Mouse (Mus musculus) kidney, adult 8-10 months (tissue): Measurements from ENCODE around the gene Timm10.
A peak's percentile ranks its signal among the peaks of the same experiment; 100 is the strongest.

Source experiments
- DNase-seq, 2 experiments: peaks; one replicate each; pipeline ENCODE4 v3.0.0; 2022

Timm10 gene

GRCm38 (mm10) chr2:84822552-84822951 is 4.2 kb upstream of the Timm10 start, which contains the start of gene Smtnl1:
Gene Smtnl1, minus strand, starts transcription at chr2:84822652.
- DNase-seq, result no peak

DNA sequence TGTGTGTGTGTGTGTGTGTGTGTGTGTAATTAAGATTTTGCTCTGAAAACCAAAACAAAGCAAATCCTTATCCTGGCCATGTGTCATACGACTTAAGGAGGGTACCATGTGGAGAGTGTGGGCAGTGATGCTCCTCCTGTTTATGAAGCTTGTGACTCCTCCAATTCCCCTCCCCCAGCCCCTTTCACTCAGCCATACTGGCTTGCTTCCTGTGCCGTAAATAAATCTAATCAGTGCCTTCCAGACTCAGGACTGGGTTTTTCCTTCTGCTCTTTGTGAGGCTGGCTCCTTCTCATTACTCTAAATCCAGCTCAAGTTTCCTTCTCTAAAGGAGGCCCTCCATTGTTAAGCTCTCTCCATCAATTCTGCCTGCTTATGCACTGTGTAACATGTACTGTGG is 3.6 kb upstream of the Timm10 start:
- DNase-seq, result no peak

DNA sequence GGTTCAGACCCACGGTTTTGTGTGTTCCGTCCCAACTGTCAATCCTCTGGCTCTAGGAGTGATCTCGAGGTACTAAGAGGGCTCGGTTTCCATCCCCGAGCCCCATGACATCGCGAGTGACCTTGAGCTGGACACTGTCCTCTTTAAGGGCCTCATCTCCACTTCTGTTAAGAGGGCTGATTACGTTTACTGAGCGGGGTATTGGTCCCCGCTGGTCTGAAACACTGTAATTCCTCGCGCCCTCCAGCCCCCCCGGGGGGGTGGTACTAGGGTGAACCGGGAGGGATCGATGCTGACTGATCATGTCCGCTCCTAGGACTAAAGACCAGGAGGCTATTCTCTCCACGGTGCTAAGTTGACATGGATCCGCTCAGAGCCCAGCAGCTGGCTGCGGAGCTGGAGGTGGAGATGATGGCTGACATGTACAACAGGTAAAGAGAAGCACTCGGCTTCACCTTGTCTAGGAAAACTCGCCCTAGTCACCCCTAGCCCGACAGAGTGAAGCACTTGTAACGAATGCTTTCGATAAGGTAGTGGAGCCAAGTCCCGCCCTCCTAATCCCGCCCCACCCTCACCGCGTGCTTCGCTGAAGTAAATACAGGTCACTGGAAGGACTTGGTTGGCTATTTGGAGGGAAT is 605 bp downstream of the Timm10 start:
- DNase-seq, result peak; percentile 24 to 48

DNA sequence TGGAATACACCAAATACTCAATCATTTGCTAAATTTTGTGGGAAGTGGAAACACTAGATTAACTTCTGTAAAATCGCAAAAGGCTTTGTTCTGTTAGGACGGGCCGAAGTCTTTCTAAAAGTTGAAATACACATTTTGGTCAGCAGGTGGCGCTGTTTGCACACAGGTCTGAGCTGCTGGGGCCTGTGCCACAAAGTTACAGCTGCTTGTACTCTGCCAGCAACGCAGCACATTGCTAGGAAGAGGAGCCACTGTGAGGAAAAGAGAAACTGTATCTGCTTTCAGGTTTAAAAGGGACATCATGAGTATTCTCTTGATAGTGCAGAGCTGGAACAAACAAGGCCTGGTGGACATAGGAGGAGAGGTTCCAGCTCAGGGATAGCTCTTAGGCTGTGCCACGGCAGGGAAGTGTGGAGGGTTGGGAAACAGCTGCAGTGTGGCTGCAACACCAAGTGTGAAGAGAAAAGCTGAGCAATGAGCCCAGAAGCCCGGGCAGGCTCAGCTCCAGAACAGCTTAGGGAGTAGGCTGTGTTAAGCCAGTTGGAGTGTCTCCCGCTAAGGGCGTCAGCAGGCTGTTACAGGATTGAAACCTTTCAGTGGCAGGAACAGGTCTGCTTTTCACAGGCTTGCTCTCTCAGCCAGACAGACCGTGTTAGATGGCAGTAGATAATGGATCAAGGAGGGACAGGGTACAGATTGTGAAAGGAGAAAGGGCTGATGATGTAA is 5.0 kb downstream of the Timm10 start:
- peak; percentile 74 to 85 for DNase-seq

DNA sequence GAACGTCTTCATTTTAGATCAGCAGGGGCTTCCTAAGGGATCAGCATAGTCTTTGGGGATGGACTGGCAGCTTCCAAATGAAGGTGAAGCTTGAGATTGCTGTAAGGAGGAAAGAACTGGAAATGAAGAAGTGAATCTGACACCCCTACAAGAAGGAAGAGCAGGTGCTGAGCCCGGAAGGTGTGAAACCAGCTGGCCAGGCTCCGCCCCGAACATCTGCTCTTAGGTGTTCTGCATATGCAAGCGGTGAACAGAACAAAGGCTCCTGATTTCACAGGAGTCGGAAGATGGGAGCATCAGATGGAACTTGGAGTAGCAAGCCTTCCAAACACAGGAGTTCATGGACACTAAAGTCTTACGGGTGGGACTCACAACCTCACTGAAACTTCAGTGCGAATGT is 10.3 kb downstream of the Timm10 start:
- no peak for DNase-seq

DNA sequence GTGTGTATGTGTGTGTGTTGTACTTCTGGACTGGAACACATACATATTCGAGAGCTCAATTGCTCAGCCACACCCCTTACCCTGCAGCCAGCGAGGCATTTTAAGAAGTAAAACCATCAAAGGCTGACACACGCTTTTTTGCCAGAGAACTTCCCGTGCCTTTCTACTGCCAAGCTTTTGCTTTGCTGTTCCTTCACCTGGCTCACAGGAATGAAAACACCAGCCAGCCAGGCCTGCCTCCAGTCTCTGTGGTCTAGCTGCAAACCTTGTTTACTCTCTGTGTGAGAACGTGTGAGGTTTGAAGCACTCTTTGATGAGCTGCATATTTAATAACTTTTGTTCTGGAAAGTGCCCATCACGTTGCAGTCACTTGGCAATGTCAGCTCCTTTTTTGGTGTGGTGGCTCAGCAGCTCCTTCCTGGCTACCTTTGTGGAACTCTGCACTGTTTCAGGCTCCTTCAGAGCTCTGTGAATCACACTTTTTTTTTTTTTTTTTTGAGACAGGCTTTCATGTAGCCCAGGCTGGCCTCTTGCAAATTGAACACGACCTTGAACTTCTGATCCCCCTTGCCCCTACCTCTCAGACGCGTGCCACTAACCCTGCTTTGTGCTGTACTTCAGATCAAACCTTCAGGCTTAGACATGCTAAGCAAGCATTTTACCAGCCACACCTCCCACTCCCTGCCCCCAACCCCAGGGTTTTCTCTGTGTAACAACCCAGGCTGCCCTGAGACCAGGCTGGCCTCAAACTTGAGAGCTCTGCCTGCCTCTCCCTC is 11.2 kb downstream of the Timm10 start:
- no peak for DNase-seq

GRCm38 (mm10) chr2:84838593-84838949 is 11.8 kb downstream of the Timm10 start, which contains the start of gene Slc43a1:
Gene Slc43a1, plus strand, starts transcription at chr2:84838850.
- DNase-seq, result no peak

DNA sequence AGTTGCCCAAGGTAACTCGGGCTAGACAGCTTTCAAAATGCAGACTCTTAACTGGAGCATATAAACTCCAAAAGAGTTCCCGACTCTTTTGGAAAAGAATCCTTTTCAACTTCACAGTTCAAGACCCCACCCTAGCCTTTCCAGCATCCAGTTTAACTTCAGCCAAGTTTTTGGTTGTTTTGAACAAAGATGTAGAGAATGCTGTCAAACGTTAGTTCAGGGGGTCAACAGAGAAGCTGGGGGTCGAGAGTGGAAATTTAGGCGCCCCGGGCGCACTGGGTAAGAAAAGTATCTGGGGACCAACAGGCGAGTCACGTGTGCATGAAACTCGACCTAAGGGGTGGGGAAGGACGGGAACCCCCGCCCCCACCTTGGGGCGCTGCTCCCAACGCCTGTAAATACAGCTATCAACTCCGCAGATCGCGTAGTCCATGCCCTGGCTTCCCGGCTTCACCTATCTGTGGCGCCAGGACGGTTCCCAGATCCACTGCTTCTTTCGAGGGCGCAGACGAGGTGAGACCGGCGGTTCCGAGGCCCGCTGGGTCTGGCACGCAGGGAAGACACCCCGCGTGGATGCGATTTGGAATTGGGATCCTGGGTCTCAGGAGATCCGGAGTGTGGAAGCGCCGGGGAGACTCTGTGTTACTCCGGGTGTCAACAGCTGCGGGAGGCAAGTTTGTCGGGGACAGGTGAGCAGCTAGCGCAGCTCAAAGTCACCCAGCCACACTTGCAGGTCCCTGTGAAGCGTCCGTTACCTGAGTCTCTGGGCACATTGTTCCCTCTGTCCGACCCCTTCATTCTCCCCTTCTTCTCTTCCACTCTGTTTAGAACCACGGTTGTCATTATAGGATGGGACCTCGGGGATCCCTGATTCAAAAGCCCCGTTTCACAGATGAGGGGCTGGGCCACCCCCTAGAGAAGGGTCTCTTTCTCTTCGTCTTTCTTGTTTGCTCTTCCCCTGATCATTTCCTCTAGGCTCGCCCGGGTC is 12.5 kb downstream of the Timm10 start:
- no peak for DNase-seq

- DNase-seq, result peak; percentile 30 to 35
These were observed 13.4 kb downstream of the Timm10 start for GRCm38 (mm10) chr2:84840016-84840747.

DNA sequence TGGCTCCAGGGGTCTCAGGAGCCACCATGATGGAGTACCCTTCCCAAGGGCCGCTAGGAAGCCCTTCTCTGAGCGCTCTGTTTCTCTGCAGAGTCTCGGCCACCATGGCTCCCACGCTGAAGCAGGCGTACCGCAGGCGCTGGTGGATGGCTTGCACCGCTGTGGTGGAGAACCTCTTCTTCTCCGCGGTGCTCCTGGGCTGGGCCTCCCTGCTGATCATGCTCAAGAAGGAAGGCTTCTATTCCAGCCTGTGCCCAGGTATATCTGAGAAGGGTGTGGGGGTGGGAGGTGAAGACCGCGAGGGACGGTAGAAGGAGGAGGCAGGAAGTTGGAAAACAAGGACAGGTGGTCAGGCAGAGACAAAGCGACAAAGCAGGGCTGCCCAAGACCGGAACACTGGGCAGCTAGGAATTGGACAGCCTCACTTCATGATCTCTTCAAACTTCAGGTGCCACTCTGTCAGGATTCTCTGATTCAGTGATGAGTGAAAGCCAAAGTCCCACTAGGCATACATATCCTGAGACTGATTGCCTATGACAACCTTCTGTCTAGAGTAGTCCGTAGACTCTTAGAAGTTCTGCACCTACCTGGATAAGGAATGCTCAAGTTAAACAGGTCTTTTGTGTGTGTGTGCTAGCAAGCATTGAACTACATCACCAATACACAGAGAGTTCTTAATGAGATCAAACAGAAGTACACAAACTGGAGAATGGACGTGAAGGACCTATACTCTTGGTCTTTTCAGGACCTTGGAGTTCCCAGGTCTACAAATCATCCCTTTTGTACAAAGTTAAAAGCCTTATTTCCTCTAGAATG is 14.2 kb downstream of the Timm10 start:
- DNase-seq, result no peak

- no peak for DNase-seq
These were observed 15.1 kb downstream of the Timm10 start for GRCm38 (mm10) chr2:84841905-84842304.

DNA sequence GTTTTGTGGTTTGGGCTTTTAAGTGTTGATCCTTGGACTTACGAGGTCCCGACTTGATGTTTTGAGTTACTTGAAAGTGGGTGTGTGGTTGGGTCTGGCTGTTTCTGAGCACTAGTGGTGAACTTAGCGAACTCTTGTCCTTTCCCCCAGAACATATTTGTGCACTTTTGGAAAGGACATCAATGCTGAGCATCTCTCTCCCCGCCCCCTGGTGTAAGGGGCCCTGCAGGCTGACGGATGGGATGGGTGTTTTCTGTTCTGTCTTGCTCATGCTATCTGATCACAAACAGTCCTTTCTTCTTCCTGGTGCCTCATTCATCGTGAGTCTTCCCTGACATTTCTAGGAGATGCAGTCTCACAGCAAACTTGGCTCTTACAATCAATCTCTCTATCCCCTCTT is 16.9 kb downstream of the Timm10 start:
- no peak for DNase-seq

DNA sequence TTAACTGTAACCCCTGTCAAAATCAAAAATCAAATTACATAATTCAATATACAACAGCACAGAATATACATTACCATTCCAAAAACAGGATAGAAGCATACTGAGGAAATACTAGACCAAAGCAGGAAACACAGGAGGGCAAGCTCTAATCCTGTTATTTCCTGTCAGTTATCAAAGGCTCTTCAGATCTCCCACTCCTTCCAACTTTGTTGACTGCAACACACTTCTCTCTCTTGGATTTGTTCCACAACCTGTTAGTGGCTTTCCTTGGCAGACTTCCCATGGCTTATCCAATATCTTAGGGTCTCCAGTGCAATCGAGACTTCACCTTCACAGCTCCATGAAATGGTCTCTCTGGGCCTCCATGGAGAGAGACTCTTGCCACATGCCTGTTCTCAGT is 18.4 kb downstream of the Timm10 start:
- no peak for DNase-seq

- no peak for DNase-seq
These were observed 23.8 kb downstream of the Timm10 start for GRCm38 (mm10) chr2:84850407-84851129.

DNA sequence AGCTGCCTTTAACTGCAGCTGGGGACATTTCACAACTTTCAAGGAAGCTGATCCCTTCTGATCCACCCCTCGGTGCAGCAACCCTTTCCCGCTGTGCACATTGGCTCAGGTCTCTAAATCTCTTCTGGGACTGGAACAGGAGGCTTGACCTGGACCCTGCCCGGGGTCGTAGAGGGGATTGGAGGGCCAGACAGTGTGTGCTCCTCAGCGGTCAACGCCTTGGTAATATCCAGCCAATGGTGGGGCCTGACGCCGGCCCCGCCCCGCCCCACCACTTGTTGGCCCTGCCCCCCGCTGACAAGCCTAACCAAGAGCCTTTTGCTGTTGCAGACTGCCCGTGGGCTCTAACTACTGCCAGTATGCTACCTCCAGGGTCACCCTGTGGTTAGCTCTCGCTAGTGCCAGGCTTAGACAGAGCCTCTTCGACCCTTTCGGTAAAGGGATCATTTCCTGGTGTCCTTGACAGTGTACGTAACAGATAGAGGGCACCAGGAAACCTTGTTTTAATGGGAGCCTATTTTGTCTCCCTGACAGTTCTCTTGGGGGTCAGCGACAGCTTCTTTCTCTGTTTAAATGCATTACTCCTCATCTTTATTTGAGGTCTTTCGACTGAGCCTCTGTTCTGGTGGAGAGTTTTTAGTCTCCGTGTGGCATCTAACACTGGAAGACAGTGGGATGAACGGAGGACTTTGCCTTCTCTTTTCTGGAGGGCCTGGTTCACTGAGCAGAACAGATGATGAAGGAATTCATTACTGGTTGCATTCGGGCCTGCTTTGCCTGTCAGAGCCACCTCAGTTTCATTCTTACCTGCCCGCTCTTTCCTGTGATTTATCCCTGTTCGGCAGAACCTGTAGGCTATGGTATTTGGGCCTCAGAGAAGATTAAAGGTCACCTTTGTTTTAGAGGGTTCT is 24.6 kb downstream of the Timm10 start:
- peak; percentile 59 to 80 for DNase-seq

DNA sequence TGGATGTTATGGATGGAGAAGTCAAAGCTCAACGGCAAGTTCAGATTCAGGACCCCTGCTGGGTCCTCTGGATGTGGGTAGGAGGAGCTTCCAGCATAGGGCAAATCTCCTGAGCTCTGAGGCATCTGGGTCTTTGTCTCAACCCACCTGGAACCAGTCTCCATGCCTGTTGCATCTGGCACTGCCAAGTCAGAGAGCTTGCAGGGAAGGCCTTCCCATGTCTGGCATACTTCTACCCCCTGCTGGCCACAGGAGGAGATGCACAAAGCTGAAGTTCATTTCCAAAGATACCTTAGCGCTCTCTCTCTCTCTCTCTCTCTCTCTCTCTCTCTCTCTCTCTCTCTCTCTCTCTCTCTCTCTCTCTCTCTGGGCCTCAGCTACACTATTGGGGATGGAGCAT is 28.9 kb downstream of the Timm10 start:
- peak; percentile 43 to 60 for DNase-seq

DNA sequence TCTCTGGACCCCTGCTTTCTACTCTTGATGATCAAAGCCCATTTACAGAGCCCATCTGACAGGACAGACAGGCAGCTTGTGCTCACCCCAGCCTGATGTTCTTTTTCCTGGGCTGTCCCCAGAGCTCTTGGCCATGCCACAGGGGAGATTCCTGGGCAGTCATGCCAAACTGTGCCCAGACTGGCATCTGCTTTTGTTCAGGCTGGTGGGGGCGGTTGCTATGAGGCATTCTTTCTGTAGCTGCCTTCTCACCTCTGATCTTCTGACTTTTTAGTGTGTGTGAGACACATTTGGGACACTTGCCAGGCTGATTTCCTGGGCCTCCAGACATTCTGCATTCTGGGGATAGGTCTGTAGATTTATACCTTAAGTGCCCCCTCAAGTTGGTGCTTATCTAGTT is 31.8 kb downstream of the Timm10 start:
- no peak for DNase-seq

GRCm38 (mm10) chr2:84859991-84860780 is 33.4 kb downstream of the Timm10 start:
- no peak for DNase-seq
